Mouse (Mus musculus): Measurements from ENCODE around the gene Adgrv1. TPM values are rescaled to one million over a fixed set of nuclear protein-coding genes. Genes with fewer than 3 reads are reported as not detected.

The Adgrv1 gene
- total RNA-seq, 4 experiments from 2014 or later: 0.05 to 0.38 (median 0.30) TPM

GRCm38 (mm10) chr13:81425111-81425510 is 207.8 kb downstream of the Adgrv1 start:
- no peak for DNase-seq (ENCODE audit: low spot score)

DNA sequence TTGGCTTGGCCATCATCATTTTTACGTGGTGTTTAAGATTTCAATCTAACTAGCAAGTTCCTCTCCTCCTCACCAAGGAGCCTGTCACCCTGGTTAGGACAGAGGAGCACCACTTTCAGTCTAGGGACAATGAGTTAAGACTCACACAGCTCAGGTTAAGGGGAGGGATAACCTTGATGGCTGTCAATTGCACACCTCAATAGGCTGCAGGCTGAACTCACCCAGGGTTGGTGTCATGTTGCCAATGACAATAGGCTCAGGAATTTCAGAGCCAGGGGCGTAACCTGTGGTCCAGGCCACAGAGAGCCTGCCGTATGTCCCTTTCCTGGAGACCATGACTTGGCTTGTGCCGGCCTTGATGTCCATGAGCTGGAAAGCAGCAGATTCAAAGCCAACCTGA is 209.0 kb downstream of the Adgrv1 start:
- DNase-seq (ENCODE audit: low spot score): no peak

GRCm38 (mm10) chr13:81407881-81408460 is 225.0 kb downstream of the Adgrv1 start:
- DNase-seq (ENCODE audit: low spot score): no peak

- no peak for DNase-seq (ENCODE audit: low spot score)
Observed at GRCm38 (mm10) chr13:81402826-81403225, 230.1 kb downstream of the Adgrv1 start.

GRCm38 (mm10) chr13:81402191-81402590 is 230.8 kb downstream of the Adgrv1 start:
- no peak for DNase-seq (ENCODE audit: low spot score)

DNA sequence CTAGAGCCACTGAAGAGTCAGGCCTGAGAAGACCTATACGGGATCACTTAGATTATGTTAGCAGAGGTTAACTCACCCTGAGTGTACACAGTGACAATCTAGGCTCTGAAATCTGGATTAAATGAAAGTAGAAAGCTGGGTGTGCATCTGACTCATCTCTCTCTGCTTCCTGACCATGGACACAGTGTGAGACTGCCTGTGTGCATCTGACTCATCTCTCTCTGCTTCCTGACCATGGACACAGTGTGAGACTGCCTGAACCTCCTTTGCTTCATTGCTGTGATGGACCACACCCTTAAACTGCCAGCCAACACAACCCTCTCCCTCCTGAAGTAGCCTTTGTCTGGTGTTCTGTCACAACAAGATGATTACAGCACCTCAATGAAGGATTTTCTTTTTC is 231.2 kb downstream of the Adgrv1 start:
- DNase-seq (ENCODE audit: low spot score): no peak

GRCm38 (mm10) chr13:81385597-81386362 is 247.2 kb downstream of the Adgrv1 start:
- no peak for DNase-seq (ENCODE audit: low spot score)

- DNase-seq (ENCODE audit: low spot score): no peak
Observed at GRCm38 (mm10) chr13:81381835-81382234, 251.1 kb downstream of the Adgrv1 start.

DNA sequence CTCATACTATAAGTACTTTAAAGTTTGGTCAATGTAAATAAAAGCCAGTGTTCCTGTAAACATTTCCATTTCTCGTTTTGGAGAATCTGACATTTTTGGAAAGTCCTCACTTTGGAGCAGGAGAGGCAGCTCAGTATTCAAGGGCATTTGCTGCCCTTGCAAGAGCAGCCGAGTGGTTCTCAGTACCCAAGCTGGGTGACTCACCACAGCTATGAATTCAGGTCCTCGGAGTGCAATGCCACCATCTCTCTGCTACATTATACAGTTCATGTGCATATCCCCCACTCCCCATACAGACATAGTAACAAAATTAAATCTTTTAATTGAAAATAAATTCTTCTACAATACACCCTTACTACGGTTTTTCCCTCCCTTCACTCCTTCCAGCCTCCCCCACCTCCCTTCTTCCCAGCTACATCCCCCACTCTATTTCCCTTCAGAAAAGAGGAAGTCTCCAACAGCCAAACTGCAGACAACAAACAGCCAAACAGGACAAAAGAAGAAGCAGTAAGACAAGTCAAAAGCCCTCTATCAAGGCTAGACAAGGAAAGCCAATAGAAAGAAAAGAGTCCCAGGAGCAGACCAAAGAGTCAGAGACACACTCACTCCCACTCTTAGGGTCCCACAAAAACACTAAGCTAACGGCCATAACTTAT is 262.0 kb downstream of the Adgrv1 start:
- DNase-seq (ENCODE audit: low spot score): no peak

DNA sequence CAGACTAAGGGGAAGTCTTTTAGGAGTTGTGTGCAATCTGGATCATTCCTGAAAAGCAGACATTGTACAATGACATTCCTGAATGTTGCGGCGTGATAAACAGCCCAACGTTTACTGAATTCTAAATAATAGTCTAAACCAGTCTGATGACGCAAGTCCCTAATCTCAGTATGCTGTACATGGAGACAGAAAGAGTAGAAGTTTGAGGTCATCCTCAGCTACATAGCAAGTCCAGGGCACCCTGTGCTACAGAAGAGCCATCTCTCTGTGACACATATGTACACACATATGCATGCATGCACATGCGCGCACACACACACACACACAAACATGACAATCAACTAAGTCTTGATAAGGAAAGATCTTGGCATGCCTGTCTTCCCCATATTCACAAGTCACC is 262.8 kb downstream of the Adgrv1 start:
- DNase-seq (ENCODE audit: low spot score): no peak

GRCm38 (mm10) chr13:81369564-81369963 is 263.4 kb downstream of the Adgrv1 start:
- peak; percentile 23 for DNase-seq (ENCODE audit: low spot score)

DNA sequence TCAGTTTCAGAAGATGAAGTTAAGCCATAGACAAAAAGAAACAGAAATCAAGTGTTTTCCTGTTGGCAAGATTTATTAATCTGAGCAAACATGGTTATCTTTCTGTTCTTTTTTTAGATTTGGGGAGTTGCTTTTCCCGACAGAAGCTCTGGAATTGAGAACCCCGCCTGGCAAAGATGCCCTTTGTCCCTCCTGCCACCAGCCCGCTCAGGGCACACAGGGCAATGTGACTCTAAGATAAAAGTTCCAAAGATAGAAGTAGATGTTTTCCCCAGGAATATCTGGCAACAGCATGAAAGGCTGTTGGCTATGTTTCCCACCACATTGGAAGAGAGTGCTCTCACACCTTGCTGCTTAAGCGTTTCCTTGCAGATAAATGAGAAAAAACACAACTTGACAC is 264.0 kb downstream of the Adgrv1 start:
- DNase-seq (ENCODE audit: low spot score): peak; percentile 26

- DNase-seq (ENCODE audit: low spot score): no peak
Observed at GRCm38 (mm10) chr13:81367681-81368376, 265.1 kb downstream of the Adgrv1 start.

GRCm38 (mm10) chr13:81360338-81360737 is 272.6 kb downstream of the Adgrv1 start:
- DNase-seq (ENCODE audit: low spot score): no peak

DNA sequence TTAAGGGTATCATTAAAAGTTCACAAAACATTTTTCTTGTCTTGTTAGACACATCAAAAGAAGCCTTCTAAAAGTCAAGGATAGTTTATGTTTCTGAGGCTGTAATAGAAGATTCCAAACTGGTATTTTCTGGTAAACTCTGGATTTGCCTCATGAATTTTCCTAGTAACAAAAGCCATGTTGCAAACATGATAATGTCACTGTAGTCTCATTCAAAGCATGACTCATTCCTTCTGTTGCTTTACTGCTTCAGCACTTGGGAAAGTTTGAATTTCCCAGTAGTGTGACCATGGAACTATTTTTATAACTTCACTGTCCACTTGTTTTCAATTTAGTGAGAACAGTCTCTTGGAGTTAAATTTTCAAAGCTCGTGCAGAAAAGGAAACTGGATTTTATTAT is 274.2 kb downstream of the Adgrv1 start:
- DNase-seq (ENCODE audit: low spot score): peak; percentile 11

DNA sequence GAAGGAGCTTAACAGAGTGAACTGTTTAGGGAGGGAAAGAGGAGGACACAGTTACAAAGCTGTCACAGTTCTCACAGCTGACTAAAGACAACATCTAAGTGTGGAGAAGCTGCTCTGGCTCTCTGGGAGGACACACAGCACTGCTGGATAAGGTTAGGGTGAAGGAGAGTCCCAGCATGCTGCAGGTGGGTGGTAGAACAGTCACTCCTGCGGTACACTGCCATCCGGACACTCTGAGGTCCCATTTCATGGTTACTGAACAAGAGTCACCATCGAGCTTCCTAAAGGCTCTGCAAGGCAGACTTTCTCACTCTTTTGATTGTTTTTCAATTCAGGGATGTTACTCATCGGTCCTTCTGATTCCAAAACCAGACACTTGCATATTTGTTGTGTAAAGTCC is 274.6 kb downstream of the Adgrv1 start:
- no peak for DNase-seq (ENCODE audit: low spot score)

DNA sequence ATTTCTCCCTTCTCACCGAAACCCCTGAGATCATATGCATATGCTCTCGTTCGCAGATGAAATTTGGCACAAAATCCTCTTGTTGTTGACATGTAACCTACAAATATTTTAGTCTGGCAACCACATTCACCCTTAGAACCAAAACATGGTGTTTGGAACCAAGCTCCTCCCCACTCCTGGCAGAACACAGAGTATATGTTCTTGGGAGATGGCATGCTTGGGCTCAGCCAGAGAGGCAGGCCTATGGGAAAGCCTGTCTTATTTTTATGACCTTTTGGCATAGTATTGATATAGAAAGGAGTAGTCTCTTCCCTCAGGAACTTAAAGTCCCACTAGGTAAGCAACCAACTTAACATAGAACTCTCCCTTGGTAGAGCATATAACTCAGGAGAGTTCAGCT is 275.7 kb downstream of the Adgrv1 start:
- DNase-seq (ENCODE audit: low spot score): no peak

DNA sequence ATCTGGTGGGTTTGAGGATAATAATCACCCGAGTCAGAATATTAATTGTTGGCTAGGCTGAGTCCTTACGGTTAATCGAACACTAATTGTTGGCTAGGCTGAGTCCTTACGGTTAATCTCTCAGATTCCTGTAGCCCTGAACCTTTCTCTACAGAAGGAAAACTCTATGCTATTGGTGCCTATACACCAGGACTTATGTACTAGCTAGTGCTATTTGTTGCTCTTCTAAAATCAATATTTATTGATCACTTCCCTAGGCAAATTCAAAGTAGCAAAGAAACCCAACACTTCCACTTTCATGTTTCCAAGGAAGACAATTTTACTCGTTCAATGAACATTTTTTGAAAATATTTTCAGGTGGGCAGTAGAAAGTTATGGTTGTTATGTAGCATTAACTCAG is 278.4 kb downstream of the Adgrv1 start:
- no peak for DNase-seq (ENCODE audit: low spot score)

GRCm38 (mm10) chr13:81352296-81352695 is 280.7 kb downstream of the Adgrv1 start:
- peak; percentile 71 for DNase-seq (ENCODE audit: low spot score)

GRCm38 (mm10) chr13:81351462-81352155 is 281.3 kb downstream of the Adgrv1 start:
- peak; percentile 47 for DNase-seq (ENCODE audit: low spot score)

GRCm38 (mm10) chr13:81347261-81347980 is 285.5 kb downstream of the Adgrv1 start:
- DNase-seq (ENCODE audit: low spot score): no peak

Data from heart, adult 8-10 months (tissue).